Mouse (Mus musculus) ES-Bruce4 (cell line): ENCODE results near the gene Vmn1r53.
"Not testable (repeated sequence)": the region's sequence is repeated elsewhere in the genome, so short reads cannot be mapped to it uniquely, and the experiment has no call there.

Experiments
- CTCF ChIP-seq: IDR thresholded peaks from one replicate; pipeline ENCODE4 v1.8.1; 2011; ENCODE audit warnings: low read depth, low read length
- POLR2A ChIP-seq: IDR thresholded peaks from one replicate; pipeline ENCODE4 v1.8.1; 2011; ENCODE audit warnings: low read length; ENCODE audit not compliant: insufficient read depth

DNA sequence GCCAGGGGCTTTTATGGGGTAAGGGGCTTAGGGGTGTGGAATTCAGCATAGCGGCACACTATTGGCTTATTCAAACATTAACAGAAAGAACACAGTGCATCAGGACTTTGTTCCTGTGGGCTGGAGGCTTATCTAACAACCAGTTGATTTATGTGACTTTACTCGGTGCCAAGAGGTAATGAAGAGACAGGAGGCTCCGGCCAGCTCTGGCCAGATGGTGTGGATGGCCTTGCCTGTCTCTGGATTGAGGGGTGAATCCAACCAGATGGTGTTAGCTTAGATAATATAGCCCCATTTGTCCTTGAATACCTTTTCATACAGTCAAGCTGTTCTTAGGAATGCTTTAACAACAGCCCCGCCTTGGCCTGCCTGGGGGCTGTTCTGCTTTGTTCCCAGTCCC is 7.9 kb upstream of the Vmn1r53 start:
- TF ChIP-seq POLR2A, CTCF: not testable (repeated sequence)
